Mouse (Mus musculus) embryonic facial prominence, embryonic 14.5 days (tissue): ENCODE measurements around the gene Tmem54. TPM values are rescaled to one million over a fixed set of nuclear protein-coding genes. Genes with fewer than 3 reads are reported as not detected.
A peak's percentile ranks its signal among the peaks of the same experiment; 100 is the strongest.

ENCODE experiments used
- ATAC-seq: fragments of 200-750 bp; cut with Nextera tagmentation; 2 replicates; pipeline ENCODE4 v1.8.0; 2017; ENCODE audit warnings: low read depth, moderate number of reproducible peaks, moderate TSS enrichment
- DNase-seq: peaks from one replicate; pipeline ENCODE4 v3.0.0-alpha.2; 2015; ENCODE audit warnings: low spot score
- H3K27ac ChIP-seq: fragments of 300-500 bp; sonication (generic); replicated peaks from 2 replicates; pipeline ENCODE4 v1.5.1; 2014; ENCODE audit warnings: low read depth, mild to moderate bottlenecking, low read length, moderate library complexity
- H3K27me3 ChIP-seq: fragments of 300-500 bp; sonication (generic); replicated peaks from 2 replicates; pipeline ENCODE4 v1.6.1; 2014; ENCODE audit warnings: low read length; ENCODE audit not compliant: control insufficient read depth, insufficient read depth
- H3K36me3 ChIP-seq: fragments of 300-500 bp; sonication (generic); 2 replicates; pipeline ENCODE4 v1.6.1; 2014; ENCODE audit warnings: low read length, mixed read lengths; ENCODE audit not compliant: control insufficient read depth, insufficient read depth
- H3K4me1 ChIP-seq: fragments of 300-500 bp; sonication (generic); 2 replicates; pipeline ENCODE4 v1.6.1; 2014; ENCODE audit warnings: antibody characterized with exemption, low read length; ENCODE audit not compliant: control insufficient read depth, insufficient read depth
- H3K4me2 ChIP-seq: fragments of 300-500 bp; sonication (generic); 2 replicates; pipeline ENCODE4 v1.6.1; 2014; ENCODE audit warnings: low read depth, mild to moderate bottlenecking, low read length, moderate library complexity, mixed read lengths
- H3K4me3 ChIP-seq: fragments of 300-500 bp; sonication (generic); 2 replicates; pipeline ENCODE4 v1.5.1; 2014; ENCODE audit warnings: low read depth, mild to moderate bottlenecking, low read length
- H3K9ac ChIP-seq: fragments of 300-500 bp; sonication (generic); 2 replicates; pipeline ENCODE4 v1.6.1; 2014; ENCODE audit warnings: low read depth, mild to moderate bottlenecking, low read length, moderate library complexity, mixed read lengths
- H3K9me3 ChIP-seq: fragments of 300-500 bp; sonication (generic); 2 replicates; pipeline ENCODE4 v1.6.1; 2016; ENCODE audit warnings: low read length; ENCODE audit not compliant: control insufficient read depth
- WGBS: fragments of 180-500 bp; shearing (Covaris S2); extraction: QIAGEN DNeasy Blood & Tissue Kit; methylation state at CpG from one replicate; pipeline ENCODE4 v1.1.7; 2014; 5-methylcytosine and 5-hydroxymethylcytosine counted together
- polyA plus RNA-seq: library from polyadenylated mRNA; unstranded; fragments of >200 nt; fragmentation: Nextera tagmentation; extraction: Ambion mirVana; gene quantifications from 2 replicates; pipeline ENCODE4 v1.2.1, GENCODE M21; 2014

The Tmem54 gene
- polyA plus RNA-seq, 1 experiment from 2014 or later, result 8.4 TPM

GRCm38 (mm10) chr4:129139642-129140041 lies 34.3 kb downstream of the Tmem54 start:
- Histone ChIP-seq H3K9ac (no peak overlapping the region), H3K27ac (no peak overlapping the region), H3K27me3 (peaks cover 19% of the 10 kb centered on the region), H3K36me3 (0 out of 2 replicates have a peak, but pooled peaks cover 4% of the 10 kb centered on the region), H3K4me1 (peaks cover 19% of the 10 kb centered on the region), H3K9me3 (no peaks in the 10 kb centered on the region), H3K4me3 (no peak overlapping the region), H3K4me2 (no peak overlapping the region)
- DNase-seq (no peak), ATAC-seq (no peak)
- WGBS, result 94% methylated on average over 5 of the region's 5 CpGs

GRCm38 (mm10) chr4:129140808-129141207 lies 35.5 kb downstream of the Tmem54 start:
- Histone ChIP-seq H3K36me3 (0 out of 2 replicates have a peak, but pooled peaks cover 4% of the 10 kb centered on the region), H3K9ac (no peak overlapping the region), H3K27me3 (peaks cover 10% of the 10 kb centered on the region), H3K4me2 (no peak overlapping the region), H3K27ac (no peak overlapping the region), H3K4me3 (no peak overlapping the region), H3K4me1 (peaks cover 25% of the 10 kb centered on the region), H3K9me3 (no peaks in the 10 kb centered on the region)
- DNase-seq, result no peak
- no peak for ATAC-seq
- 73% methylated on average over 4 of the region's 4 CpGs for WGBS

- no peak overlapping the region for H3K27ac ChIP-seq
- no peaks in the 10 kb centered on the region for H3K9me3 ChIP-seq
- no peak overlapping the region for H3K4me3 ChIP-seq
- H3K36me3 ChIP-seq, result 0 out of 2 replicates have a peak, but pooled peaks cover 4% of the 10 kb centered on the region
- H3K4me2 ChIP-seq, result no peak overlapping the region
- H3K4me1 ChIP-seq, result peaks cover 25% of the 10 kb centered on the region
- WGBS, result 72% methylated on average over 17 of the region's 17 CpGs
- ATAC-seq (no peak), DNase-seq (no peak)
- peak overlapping the region; percentile 28; the same call in 1 of the 2 replicates for H3K9ac ChIP-seq
- H3K27me3 ChIP-seq, result 0 out of 2 replicates have a peak, but pooled peaks cover 3% of the 10 kb centered on the region
These were observed 36.5 kb downstream of the Tmem54 start for GRCm38 (mm10) chr4:129141560-129142438.

GRCm38 (mm10) chr4:129142439-129143045 lies 37.2 kb downstream of the Tmem54 start:
- no peak overlapping the region for H3K27ac ChIP-seq
- no peak overlapping the region for H3K4me3 ChIP-seq
- DNase-seq (no peak), ATAC-seq (no peak)
- no peak overlapping the region for H3K4me2 ChIP-seq
- H3K4me1 ChIP-seq, result peaks cover 25% of the 10 kb centered on the region
- no peaks in the 10 kb centered on the region for H3K9me3 ChIP-seq
- 86% methylated on average over 11 of the region's 11 CpGs for WGBS
- H3K36me3 ChIP-seq, result 0 out of 2 replicates have a peak, but pooled peaks cover 4% of the 10 kb centered on the region
- no peak overlapping the region for H3K9ac ChIP-seq
- H3K27me3 ChIP-seq, result 0 out of 2 replicates have a peak, but pooled peaks cover 2% of the 10 kb centered on the region

GRCm38 (mm10) chr4:129143509-129143908 lies 38.2 kb downstream of the Tmem54 start:
- H3K36me3 ChIP-seq, result peaks cover 8% of the 10 kb centered on the region; the same call in 1 of the 2 replicates
- DNase-seq (no peak), ATAC-seq (no peak)
- no peak overlapping the region for H3K4me2 ChIP-seq
- 86% methylated on average over 5 of the region's 5 CpGs for WGBS
- no peaks in the 10 kb centered on the region for H3K9me3 ChIP-seq
- H3K4me3 ChIP-seq, result no peak overlapping the region
- H3K27me3 ChIP-seq, result no peaks in the 10 kb centered on the region
- H3K27ac ChIP-seq, result peak overlapping the region; percentile 80; the same call in 1 of the 2 replicates
- no peak overlapping the region for H3K9ac ChIP-seq
- H3K4me1 ChIP-seq, result peaks cover 25% of the 10 kb centered on the region

- ATAC-seq, result peak; percentile 81
- no peak overlapping the region; the same call in 1 of the 2 replicates for H3K9ac ChIP-seq
- 0 out of 2 replicates have a peak overlapping the region, but pooled peaks have one; percentile 11 for H3K4me2 ChIP-seq
- WGBS, result 43% methylated on average over 16 of the region's 16 CpGs
- peak overlapping the region; percentile 80 for H3K27ac ChIP-seq
- peaks cover 25% of the 10 kb centered on the region for H3K4me1 ChIP-seq
- peaks cover 20% of the 10 kb centered on the region for H3K36me3 ChIP-seq
- H3K4me3 ChIP-seq, result no peak overlapping the region
- H3K9me3 ChIP-seq, result no peaks in the 10 kb centered on the region
- H3K27me3 ChIP-seq, result no peaks in the 10 kb centered on the region
- DNase-seq, result peak; percentile 90
These were observed 39.3 kb downstream of the Tmem54 start for GRCm38 (mm10) chr4:129144401-129145367.

- Histone ChIP-seq H3K9me3 (no peaks in the 10 kb centered on the region), H3K36me3 (peaks cover 25% of the 10 kb centered on the region), H3K4me3 (no peak overlapping the region), H3K27ac (peak overlapping the region; percentile 80), H3K9ac (no peak overlapping the region), H3K4me2 (peak overlapping the region; percentile 11; the same call in 1 of the 2 replicates), H3K4me1 (peaks cover 25% of the 10 kb centered on the region), H3K27me3 (no peaks in the 10 kb centered on the region)
- WGBS, result 67% methylated on average over 4 of the region's 4 CpGs
- ATAC-seq, result no peak
- no peak for DNase-seq
These were observed 40.1 kb downstream of the Tmem54 start for GRCm38 (mm10) chr4:129145411-129145810.

- H3K36me3 ChIP-seq, result peaks cover 30% of the 10 kb centered on the region
- H3K4me2 ChIP-seq, result no peak overlapping the region
- no peak overlapping the region for H3K9ac ChIP-seq
- peaks cover 25% of the 10 kb centered on the region for H3K4me1 ChIP-seq
- 58% methylated on average over 4 of the region's 4 CpGs for WGBS
- H3K27ac ChIP-seq, result peak overlapping the region; percentile 80; the same call in 1 of the 2 replicates
- H3K27me3 ChIP-seq, result no peaks in the 10 kb centered on the region
- H3K4me3 ChIP-seq, result no peak overlapping the region
- H3K9me3 ChIP-seq, result no peaks in the 10 kb centered on the region
- DNase-seq, result no peak
- ATAC-seq, result no peak
These were observed 40.6 kb downstream of the Tmem54 start for GRCm38 (mm10) chr4:129145943-129146342.
